Mouse (Mus musculus): ENCODE results near the gene D5Ertd579e.

DNA sequence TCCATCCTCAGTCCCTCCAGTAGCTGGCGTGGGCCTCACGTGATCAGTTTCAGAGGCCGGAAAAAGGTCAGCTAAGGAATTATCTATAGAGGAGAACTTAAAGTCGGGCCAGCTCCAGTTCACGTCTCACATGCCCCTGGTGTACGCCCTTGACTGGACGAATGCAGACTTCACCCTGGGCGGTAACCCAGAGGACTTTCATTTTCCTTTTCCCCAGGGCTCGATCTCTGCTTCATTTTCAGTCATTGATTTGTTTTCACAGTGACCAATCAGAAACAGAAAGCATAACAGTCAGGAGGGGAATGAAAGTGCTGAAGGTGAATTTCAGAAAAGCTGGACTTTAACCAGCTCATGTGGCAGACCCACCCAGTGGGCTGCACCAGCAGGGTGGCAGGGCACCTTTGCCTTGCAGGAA lies 30.6 kb upstream of the D5Ertd579e start:
- no peak for TF ChIP-seq CTCF (IDR thresholded peaks at IDR 0.05; ENCODE audit: extremely low read depth, insufficient read length, insufficient replicate concordance, low read depth, low read length)
- TF ChIP-seq POLR2A (IDR thresholded peaks at IDR 0.05; ENCODE audit: low read depth, low read length): no peak
